Mouse (Mus musculus): ENCODE measurements around the gene Gsk3a. TPM values are rescaled to one million over a fixed set of nuclear protein-coding genes. Genes with fewer than 3 reads are reported as not detected.

The Gsk3a gene
- polyA plus RNA-seq, 1 experiment from 2014 or later: 8.2 TPM

Small RNAs within 50 kb of the gene (microRNA-seq; reads per million reads assigned to microRNA genes)
- gene Mir7048: not detected

Other genes starting within 250 kb of the Gsk3a start
- 1.4 and 1.6 TPM in 2 replicates for gene Atp1a3, start 231.9 kb downstream of the Gsk3a start, polyA plus RNA-seq (2015; fragmentation: Nextera tagmentation; extraction: Ambion mirVana)
- 4.1 and 4.6 TPM in 2 replicates for gene Grik5, start 165.5 kb downstream of the Gsk3a start, polyA plus RNA-seq (2015; fragmentation: Nextera tagmentation; extraction: Ambion mirVana)
- 19.3 and 20.1 TPM in 2 replicates for gene Zfp574, start 165.3 kb downstream of the Gsk3a start, polyA plus RNA-seq (2015; fragmentation: Nextera tagmentation; extraction: Ambion mirVana)
- gene Pou2f2, start 58.1 kb downstream of the Gsk3a start, polyA plus RNA-seq (2015; fragmentation: Nextera tagmentation; extraction: Ambion mirVana): 0.43 and 0.51 TPM in 2 replicates
- gene Dedd2, start 17.2 kb downstream of the Gsk3a start, polyA plus RNA-seq (2015; fragmentation: Nextera tagmentation; extraction: Ambion mirVana): 5.3 and 6.6 TPM in 2 replicates
- 2.1 TPM in 2 replicates for gene Zfp526, start 16.4 kb downstream of the Gsk3a start, polyA plus RNA-seq (2015; fragmentation: Nextera tagmentation; extraction: Ambion mirVana)
- 11.2 and 14.3 TPM in 2 replicates for gene Erf, start 12.9 kb upstream of the Gsk3a start, polyA plus RNA-seq (2015; fragmentation: Nextera tagmentation; extraction: Ambion mirVana)
- gene Cic, start 29.9 kb upstream of the Gsk3a start, polyA plus RNA-seq (2015; fragmentation: Nextera tagmentation; extraction: Ambion mirVana): 22.9 and 23.4 TPM in 2 replicates
- gene Pafah1b3, start 60.1 kb upstream of the Gsk3a start, polyA plus RNA-seq (2015; fragmentation: Nextera tagmentation; extraction: Ambion mirVana): 145 and 154 TPM in 2 replicates
- gene Prr19, start 63.6 kb upstream of the Gsk3a start, polyA plus RNA-seq (2015; fragmentation: Nextera tagmentation; extraction: Ambion mirVana): 0.23 and 0.39 TPM in 2 replicates
- 0.11 and 0.34 TPM in 2 replicates for gene Tmem145, start 68.3 kb upstream of the Gsk3a start, polyA plus RNA-seq (2015; fragmentation: Nextera tagmentation; extraction: Ambion mirVana)
- gene Megf8, start 79.3 kb upstream of the Gsk3a start, polyA plus RNA-seq (2015; fragmentation: Nextera tagmentation; extraction: Ambion mirVana): 7.0 and 7.5 TPM in 2 replicates
- gene Cnfn, start 131.9 kb upstream of the Gsk3a start, polyA plus RNA-seq (2015; fragmentation: Nextera tagmentation; extraction: Ambion mirVana): not detected in 2 replicates
- gene Lipe, start 160.9 kb upstream of the Gsk3a start, polyA plus RNA-seq (2015; fragmentation: Nextera tagmentation; extraction: Ambion mirVana): 5.7 and 6.9 TPM in 2 replicates
- gene Cxcl17, start 175.0 kb upstream of the Gsk3a start, polyA plus RNA-seq (2015; fragmentation: Nextera tagmentation; extraction: Ambion mirVana): 0.27 and 0.40 TPM in 2 replicates
- 2.6 and 2.9 TPM in 2 replicates for gene Ceacam1, start 239.8 kb upstream of the Gsk3a start, polyA plus RNA-seq (2015; fragmentation: Nextera tagmentation; extraction: Ambion mirVana)

All from heart, embryonic 13.5 days (tissue).